Mouse (Mus musculus) lung, adult 2 months (tissue): ENCODE measurements around the gene Ugt1a6a.

Experiments used
- CTCF ChIP-seq: fragments of 200-500 bp; IDR thresholded peaks from 2 replicates; pipeline ENCODE4 v1.5.1; 2011; ENCODE audit warnings: mild to moderate bottlenecking, low read length, control low read depth; ENCODE audit not compliant: insufficient read depth
- POLR2A ChIP-seq: fragments of 200-500 bp; IDR thresholded peaks from 2 replicates; pipeline ENCODE4 v1.6.1; 2011; ENCODE audit warnings: low read depth, mild to moderate bottlenecking, control low read depth, low read length, borderline replicate concordance; ENCODE audit errors: extremely low read depth

DNA sequence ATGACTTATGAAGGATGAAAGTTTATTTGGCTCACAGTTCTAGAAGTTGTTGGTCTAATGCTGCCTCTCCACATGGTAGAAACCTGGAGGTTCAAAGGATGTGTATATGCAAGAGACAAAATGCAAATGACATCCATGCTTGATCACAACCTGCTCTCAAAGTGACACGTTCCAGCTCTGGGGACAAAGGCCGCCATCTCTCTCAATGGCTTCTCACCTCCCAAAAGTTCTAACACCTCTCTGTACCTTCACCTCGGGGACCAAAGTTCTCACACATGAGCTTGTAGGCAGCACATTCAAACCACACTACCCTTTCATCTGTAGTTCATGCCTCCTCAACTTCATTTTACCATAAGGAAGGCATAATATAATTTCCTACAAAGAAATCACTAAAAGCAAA is 83.0 kb downstream of the Ugt1a6a start:
- TF ChIP-seq POLR2A (no peak), CTCF (no peak)
